Mouse (Mus musculus) ovary, postnatal 36 days (tissue): ENCODE measurements around the gene Vrk1.

Experiments
- DNase-seq: peaks from one replicate; pipeline ENCODE4 v3.0.0; 2022; ENCODE audit warnings: low spot score, mixed read lengths

Vrk1 gene

GRCm38 (mm10) chr12:106124581-106124980, 114.6 kb downstream of the Vrk1 start:
- no peak for DNase-seq
